ENCODE assay signal across 8 mouse cellular contexts in genomic region chr15:79074913-79075532, GRCm38 (mm10). TPM values are rescaled to one million over a fixed set of nuclear protein-coding genes. Genes with fewer than 3 reads are reported as not detected.
DNase-seq lines count a peak whose midpoint lies in the region; ATAC-seq lines count a peak whose summit lies in the region.

Eif3l (plus strand) TSS chr15:79075179.

- intact Hi-C loops in left cerebral cortex, postnatal 10 days (cut with DNase I) = loop anchor here (5.0 kb wide), 2 partner anchors 38 to 67 kb away; partner anchors contain the start of genes 1700088E04Rik and Polr2f

- ATAC-seq in activated CD4-positive, CD25-positive, alpha-beta regulatory T cell, adult 4 months = peak; percentile 89
- ATAC-seq in common myeloid progenitor, adult 5-6 weeks (replicated peaks; ENCODE audit: low read depth, poor library complexity, severe bottlenecking) = peak; percentile 95
- peak; percentile 83 for ATAC-seq in megakaryocyte-erythroid progenitor cell, adult 5-6 weeks (replicated peaks; ENCODE audit: low FRiP score, low TSS enrichment, poor library complexity, severe bottlenecking)

- DNase-seq in gastrocnemius, adult 8-10 months (ENCODE audit: low spot score in 2 of 2) = peak; percentile 72 to 77
- DNase-seq in hindlimb bud, embryonic 11.5 days (ENCODE audit: extremely low spot score, low read depth, low spot score) = peak; percentile 72
- DNase-seq in left cerebral cortex, postnatal 10 days (ENCODE audit: extremely low spot score in 1 of 2, low spot score in 2 of 2) = peak; percentile 82 to 92
- DNase-seq in right cerebral cortex, postnatal 25 days = peak; percentile 89
- peak; percentile 80 to 87 for DNase-seq in urinary bladder, postnatal 4 days (ENCODE audit: low spot score in 2 of 2)

RNA-seq across cellular contexts. Expression of gene Eif3l, which starts in this region (rescaled TPM):
- 100 to 1,000 TPM; 241 to 298 TPM for polyA plus RNA-seq in activated CD4-positive, CD25-positive, alpha-beta regulatory T cell, adult 4 months (2017; shearing (Covaris generic))
- 227 and 237 TPM in 2 replicates for total RNA-seq in common myeloid progenitor, adult 5-6 weeks (2017)
- total RNA-seq in gastrocnemius, adult 8-10 months (2022) = 10 to 100 TPM; 57.8 to 60.8 (median 60.6) TPM
- 100 to 1,000 TPM in 1 of 2 experiments, 10 to 100 TPM in 1; 95.5 to 100 TPM for total RNA-seq in left cerebral cortex, postnatal 10 days (2021)
- 218 and 242 TPM in 2 replicates for total RNA-seq in megakaryocyte-erythroid progenitor cell, adult 5-6 weeks (2014; fragmentation: Nextera tagmentation)
- 216 and 264 TPM in 2 replicates for total RNA-seq in megakaryocyte-erythroid progenitor cell, adult 5-6 weeks (2017)

Comparison
In these comparisons a context has a peak if more than half of its experiments do, and no peak if none do; other contexts are left out.
1. Peak in every context shown above with its lines: DNase-seq and ATAC-seq.